Mouse (Mus musculus) liver, embryonic 11.5 days (tissue): ENCODE data around the gene Zfp583. TPM values are rescaled to one million over a fixed set of nuclear protein-coding genes. Genes with fewer than 3 reads are reported as not detected.

Experiments used
- ATAC-seq: fragments of 200-750 bp; cut with Nextera tagmentation; replicated peaks from 2 replicates; pipeline ENCODE4 v1.8.0; 2017; ENCODE audit warnings: moderate number of reproducible peaks, mild to moderate bottlenecking, moderate TSS enrichment, moderate library complexity; ENCODE audit not compliant: low FRiP score
- DNase-seq: peaks from one replicate; pipeline ENCODE4 v3.0.0-alpha.2; 2017; ENCODE audit warnings: low spot score
- H3K27ac ChIP-seq: fragments of 300-500 bp; sonication (generic); 2 replicates; pipeline ENCODE4 v1.5.1; 2014; ENCODE audit warnings: mild to moderate bottlenecking, low read depth, low read length, control low read depth
- H3K27me3 ChIP-seq: fragments of 300-500 bp; sonication (generic); replicated peaks from 2 replicates; pipeline ENCODE4 v1.6.1; 2014; ENCODE audit warnings: low read length, mixed read lengths; ENCODE audit not compliant: control insufficient read depth, insufficient read depth
- H3K36me3 ChIP-seq: fragments of 300-500 bp; sonication (generic); 2 replicates; pipeline ENCODE4 v1.6.1; 2014; ENCODE audit warnings: mild to moderate bottlenecking, low read length, moderate library complexity, mixed read lengths; ENCODE audit not compliant: control insufficient read depth, insufficient read depth
- H3K4me1 ChIP-seq: fragments of 300-500 bp; sonication (generic); replicated peaks from 2 replicates; pipeline ENCODE4 v1.6.1; 2014; ENCODE audit warnings: low read length, mixed read lengths; ENCODE audit not compliant: control insufficient read depth, insufficient read depth
- H3K4me2 ChIP-seq: fragments of 300-500 bp; sonication (generic); 2 replicates; pipeline ENCODE4 v1.6.1; 2014; ENCODE audit warnings: mild to moderate bottlenecking, control low read depth, moderate library complexity
- H3K4me3 ChIP-seq: fragments of 300-500 bp; sonication (generic); 2 replicates; pipeline ENCODE4 v1.5.1; 2014; ENCODE audit warnings: low read depth, low read length, control low read depth
- H3K9ac ChIP-seq: fragments of 300-500 bp; sonication (generic); 2 replicates; pipeline ENCODE4 v1.6.1; 2014; ENCODE audit warnings: low read depth, low read length, control low read depth
- H3K9me3 ChIP-seq: fragments of 300-500 bp; sonication (generic); 2 replicates; pipeline ENCODE4 v1.6.1; 2016; ENCODE audit warnings: low read length, inconsistent platforms, mixed read lengths; ENCODE audit not compliant: control insufficient read depth
- WGBS: fragments of 180-500 bp; shearing (Covaris S2); extraction: QIAGEN DNeasy Blood & Tissue Kit; methylation state at CpG from one replicate; pipeline ENCODE4 v1.1.7; 2014; 5-methylcytosine and 5-hydroxymethylcytosine counted together
- polyA plus RNA-seq: library from polyadenylated mRNA; unstranded; fragments of >200 nt; fragmentation: Nextera tagmentation; extraction: Ambion mirVana; gene quantifications from 2 replicates; pipeline ENCODE4 v1.2.1, GENCODE M21; 2014

Gene Zfp583
- polyA plus RNA-seq, 1 experiment from 2014 or later = 3.8 TPM

DNA sequence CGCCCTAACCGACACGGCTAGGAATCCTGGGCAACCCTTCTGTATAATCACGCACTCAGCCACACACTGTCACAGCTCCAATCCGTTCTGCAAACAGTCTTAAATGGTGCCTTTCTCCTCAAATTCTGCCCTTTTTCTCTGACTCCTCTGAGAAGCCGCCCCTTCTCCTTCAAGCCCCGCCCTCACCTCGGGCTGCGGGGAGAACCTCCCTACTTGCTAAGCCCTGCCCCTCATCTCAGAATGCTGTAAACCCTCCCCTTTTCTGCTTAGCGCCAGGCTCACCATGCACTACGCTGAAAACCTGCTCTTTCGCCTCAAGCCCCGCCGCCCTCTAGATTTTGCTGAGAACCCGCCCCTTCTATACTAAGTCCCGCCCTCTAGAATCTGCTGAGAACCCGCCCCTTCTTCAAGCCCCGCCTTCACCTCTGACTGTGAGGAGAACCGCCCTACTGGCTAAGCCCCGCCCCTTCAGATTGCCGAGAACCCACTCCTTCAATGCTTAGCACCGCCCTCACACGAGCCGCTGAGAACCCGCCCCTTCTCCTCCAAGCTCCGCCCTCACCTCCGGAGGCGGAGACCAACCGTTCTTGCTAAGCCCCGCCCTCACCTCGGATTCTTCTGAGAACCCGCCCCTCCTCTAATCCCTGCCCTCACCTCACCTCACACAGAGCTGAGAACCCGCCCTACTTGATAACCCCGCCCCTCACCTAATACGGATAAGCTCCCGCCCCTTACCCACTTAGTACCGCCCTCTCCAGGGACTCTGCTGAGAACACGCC, 31.4 kb upstream of the Zfp583 start:
- peak; percentile 99 for DNase-seq
- Histone ChIP-seq H3K9me3 (no peaks in the 10 kb centered on the region), H3K4me1 (peaks cover 13% of the 10 kb centered on the region), H3K27ac (peak overlapping the region; percentile 76), H3K27me3 (no peaks in the 10 kb centered on the region), H3K9ac (peak overlapping the region; percentile 56; the same call in 1 of the 2 replicates), H3K4me2 (peak overlapping the region; percentile 87), H3K36me3 (no peaks in the 10 kb centered on the region), H3K4me3 (peak overlapping the region; percentile 68)
- WGBS = under 1% methylated on average over 38 of the region's 38 CpGs
- peak; percentile 85 for ATAC-seq

- Histone ChIP-seq H3K9me3 (no peaks in the 10 kb centered on the region), H3K27ac (peak overlapping the region; percentile 71), H3K4me2 (peak overlapping the region; percentile 87), H3K27me3 (no peaks in the 10 kb centered on the region), H3K9ac (peak overlapping the region; percentile 56; the same call in 1 of the 2 replicates), H3K4me1 (peaks cover 13% of the 10 kb centered on the region), H3K4me3 (peak overlapping the region; percentile 68), H3K36me3 (no peaks in the 10 kb centered on the region)
- WGBS = 27% methylated on average over 7 of the region's 7 CpGs
- ATAC-seq (no peak), DNase-seq (no peak)
Observed at GRCm38 (mm10) chr7:6361756-6362155, 30.7 kb upstream of the Zfp583 start.

GRCm38 (mm10) chr7:6360477-6361060, 29.5 kb upstream of the Zfp583 start:
- Histone ChIP-seq H3K4me1 (peaks cover 9% of the 10 kb centered on the region), H3K4me2 (no peak overlapping the region), H3K27ac (no peak overlapping the region), H3K4me3 (no peak overlapping the region), H3K27me3 (no peaks in the 10 kb centered on the region), H3K36me3 (no peaks in the 10 kb centered on the region), H3K9me3 (no peaks in the 10 kb centered on the region), H3K9ac (no peak overlapping the region)
- ATAC-seq (peak; percentile 34), DNase-seq (no peak)
- 10% methylated on average over 9 of the region's 9 CpGs for WGBS

DNA sequence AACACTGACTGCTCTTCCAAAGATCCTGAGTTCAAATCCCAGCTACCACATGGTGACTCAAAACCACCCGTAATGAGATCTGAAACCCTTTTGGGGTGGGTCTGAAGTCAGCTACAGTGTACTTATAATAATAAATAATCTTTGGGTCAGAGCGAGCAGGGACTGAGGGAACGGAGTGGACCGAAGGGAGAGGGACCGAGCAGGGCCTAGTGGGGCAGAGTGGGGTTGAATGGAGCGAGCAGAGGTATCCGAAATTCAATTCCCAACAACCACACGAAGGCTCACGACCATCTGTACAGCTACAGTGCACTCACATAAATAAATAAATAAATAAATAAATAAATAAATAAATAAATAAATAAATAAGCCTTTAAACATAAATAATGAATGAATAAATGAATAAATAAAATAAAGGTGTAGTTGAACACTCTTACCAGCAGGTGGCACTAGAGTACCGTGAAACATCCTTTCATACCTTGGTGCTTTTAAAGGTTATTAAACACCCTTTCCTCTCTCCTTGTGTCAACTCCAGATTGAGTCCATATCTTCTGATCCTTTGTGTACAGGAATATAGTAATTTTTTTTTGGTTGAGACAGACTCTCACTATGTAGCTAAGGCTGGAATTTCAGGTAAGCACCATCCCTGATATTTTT, 28.0 kb upstream of the Zfp583 start:
- no peak overlapping the region for H3K27ac ChIP-seq
- no peak overlapping the region for H3K9ac ChIP-seq
- H3K4me1 ChIP-seq = peaks cover 9% of the 10 kb centered on the region
- no peaks in the 10 kb centered on the region for H3K27me3 ChIP-seq
- WGBS = 55% methylated on average over 10 of the region's 10 CpGs
- H3K9me3 ChIP-seq = no peaks in the 10 kb centered on the region
- no peak for DNase-seq
- H3K36me3 ChIP-seq = peaks cover 3% of the 10 kb centered on the region; the same call in 1 of the 2 replicates
- no peak overlapping the region for H3K4me2 ChIP-seq
- ATAC-seq = no peak
- no peak overlapping the region for H3K4me3 ChIP-seq

GRCm38 (mm10) chr7:6358121-6358520, 27.0 kb upstream of the Zfp583 start:
- Histone ChIP-seq H3K27me3 (no peaks in the 10 kb centered on the region), H3K4me1 (peaks cover 6% of the 10 kb centered on the region), H3K9ac (no peak overlapping the region), H3K36me3 (peaks cover 3% of the 10 kb centered on the region; the same call in 1 of the 2 replicates), H3K4me3 (no peak overlapping the region), H3K27ac (no peak overlapping the region), H3K4me2 (no peak overlapping the region), H3K9me3 (no peaks in the 10 kb centered on the region)
- no peak for DNase-seq
- ATAC-seq = no peak
- WGBS = 68% methylated on average over 2 of the region's 2 CpGs

GRCm38 (mm10) chr7:6344124-6344523, 13.0 kb upstream of the Zfp583 start:
- H3K4me3 ChIP-seq = peak overlapping the region; percentile 64
- peak overlapping the region; percentile 67 for H3K4me2 ChIP-seq
- no peak for ATAC-seq
- no peaks in the 10 kb centered on the region for H3K27me3 ChIP-seq
- H3K9ac ChIP-seq = no peak overlapping the region
- WGBS = 31% methylated on average over 10 of the region's 10 CpGs
- DNase-seq = no peak
- H3K9me3 ChIP-seq = no peaks in the 10 kb centered on the region
- H3K36me3 ChIP-seq = no peaks in the 10 kb centered on the region
- 0 out of 2 replicates have a peak, but pooled peaks cover 2% of the 10 kb centered on the region for H3K4me1 ChIP-seq
- H3K27ac ChIP-seq = no peak overlapping the region

GRCm38 (mm10) chr7:6343501-6344071, 12.5 kb upstream of the Zfp583 start, which contains the start of gene Gm3854:
Gene Gm3854, plus strand, starts transcription at chr7:6343759.
- Histone ChIP-seq H3K4me3 (peak within 1 kb of the TSS; percentile 64), H3K9me3 (no peaks in the 10 kb centered on the region), H3K4me1 (0 out of 2 replicates have a peak, but pooled peaks cover 2% of the 10 kb centered on the region), H3K4me2 (peak within 1 kb of the TSS; percentile 67), H3K27ac (no peak within 1 kb of the TSS), H3K36me3 (no peaks in the 10 kb centered on the region), H3K9ac (peak within 1 kb of the TSS; percentile 73), H3K27me3 (no peaks in the 10 kb centered on the region)
- ATAC-seq (peak; percentile 87), DNase-seq (peak; percentile 77)
- WGBS = under 1% methylated on average over 26 of the region's 26 CpGs

- 68% methylated on average over 5 of the region's 5 CpGs for WGBS
- Histone ChIP-seq H3K4me3 (no peak overlapping the region), H3K27ac (no peak overlapping the region), H3K4me1 (0 out of 2 replicates have a peak, but pooled peaks cover 2% of the 10 kb centered on the region), H3K4me2 (no peak overlapping the region), H3K27me3 (no peaks in the 10 kb centered on the region), H3K36me3 (no peaks in the 10 kb centered on the region), H3K9me3 (no peaks in the 10 kb centered on the region), H3K9ac (no peak overlapping the region)
- DNase-seq = no peak
- no peak for ATAC-seq
Observed at GRCm38 (mm10) chr7:6339865-6340264, 8.8 kb upstream of the Zfp583 start.
